Mouse (Mus musculus): Measurements from ENCODE around the gene Pxt1.

GRCm38 (mm10) chr17:28913200-28913599 lies 30.4 kb downstream of the Pxt1 start:
- TF ChIP-seq POLR2A (IDR thresholded peaks at IDR 0.05; ENCODE audit: control insufficient read depth, low read depth, low read length) (no peak), CTCF (IDR thresholded peaks at IDR 0.05; ENCODE audit: control insufficient read depth, insufficient read depth, insufficient replicate concordance, low read depth, low read length) (no peak)
